Mouse (Mus musculus): ENCODE data around the gene Tmem132a. TPM values are rescaled to one million over a fixed set of nuclear protein-coding genes. Genes with fewer than 3 reads are reported as not detected.

Tmem132a gene
- polyA plus RNA-seq, 1 experiment = 4.9 TPM

GRCm38 (mm10) chr19:10821319-10821718 is 48.4 kb downstream of the Tmem132a start:
- Histone ChIP-seq H3K4me1 (ENCODE audit: control insufficient read depth, insufficient read depth, insufficient read length) (peaks cover 4% of the 10 kb centered on the region; the same call in 1 of the 2 replicates), H3K27me3 (ENCODE audit: control insufficient read depth, insufficient read depth, low read length) (no peaks in the 10 kb centered on the region), H3K27ac (ENCODE audit: insufficient read depth, low read length) (no peak overlapping the region), H3K36me3 (ENCODE audit: control insufficient read depth, insufficient read depth, low read length) (no peaks in the 10 kb centered on the region), H3K4me3 (ENCODE audit: extremely low read depth, insufficient read depth, insufficient read length) (no peak overlapping the region)
- TF ChIP-seq POLR2A (IDR thresholded peaks at IDR 0.05; ENCODE audit: low read depth, low read length) (no peak), CTCF (IDR thresholded peaks at IDR 0.05; ENCODE audit: extremely low read depth, insufficient read depth, insufficient read length, insufficient replicate concordance) (no peak)
- no peak for DNase-seq (ENCODE audit: low read depth in 1 of 2, low spot score in 2 of 2)
- 68% methylated on average over 7 of the region's 7 CpGs for WGBS

GRCm38 (mm10) chr19:10818217-10818946 is 51.4 kb downstream of the Tmem132a start:
- Histone ChIP-seq H3K27ac (ENCODE audit: insufficient read depth, low read length) (no peak overlapping the region), H3K27me3 (ENCODE audit: control insufficient read depth, insufficient read depth, low read length) (no peaks in the 10 kb centered on the region), H3K4me1 (ENCODE audit: control insufficient read depth, insufficient read depth, insufficient read length) (peaks cover 4% of the 10 kb centered on the region; the same call in 1 of the 2 replicates), H3K4me3 (ENCODE audit: extremely low read depth, insufficient read depth, insufficient read length) (no peak overlapping the region), H3K36me3 (ENCODE audit: control insufficient read depth, insufficient read depth, low read length) (no peaks in the 10 kb centered on the region)
- no peak for TF ChIP-seq POLR2A (IDR thresholded peaks at IDR 0.05; ENCODE audit: low read depth, low read length)
- TF ChIP-seq CTCF (IDR thresholded peaks at IDR 0.05; ENCODE audit: extremely low read depth, insufficient read depth, insufficient read length, insufficient replicate concordance) = no peak
- 44% methylated on average over 17 of the region's 17 CpGs for WGBS
- DNase-seq (ENCODE audit: low read depth in 1 of 2, low spot score in 2 of 2) = no peak

GRCm38 (mm10) chr19:10816462-10816861 is 53.3 kb downstream of the Tmem132a start:
- DNase-seq (ENCODE audit: low read depth in 1 of 2, low spot score in 2 of 2) = no peak
- WGBS = 43% methylated on average over 2 of the region's 2 CpGs
- no peaks in the 10 kb centered on the region for H3K36me3 ChIP-seq (ENCODE audit: control insufficient read depth, insufficient read depth, low read length)
- no peaks in the 10 kb centered on the region for H3K27me3 ChIP-seq (ENCODE audit: control insufficient read depth, insufficient read depth, low read length)
- TF ChIP-seq CTCF (IDR thresholded peaks at IDR 0.05; ENCODE audit: extremely low read depth, insufficient read depth, insufficient read length, insufficient replicate concordance) (no peak), POLR2A (IDR thresholded peaks at IDR 0.05; ENCODE audit: low read depth, low read length) (no peak)
- H3K4me3 ChIP-seq (ENCODE audit: extremely low read depth, insufficient read depth, insufficient read length) = no peak overlapping the region
- no peak overlapping the region for H3K27ac ChIP-seq (ENCODE audit: insufficient read depth, low read length)
- peaks cover 4% of the 10 kb centered on the region; the same call in 1 of the 2 replicates for H3K4me1 ChIP-seq (ENCODE audit: control insufficient read depth, insufficient read depth, insufficient read length)

- no peak overlapping the region for H3K27ac ChIP-seq (ENCODE audit: insufficient read depth, low read length)
- H3K36me3 ChIP-seq (ENCODE audit: control insufficient read depth, insufficient read depth, low read length) = no peaks in the 10 kb centered on the region
- TF ChIP-seq CTCF (IDR thresholded peaks at IDR 0.05; ENCODE audit: extremely low read depth, insufficient read depth, insufficient read length, insufficient replicate concordance) (no peak), POLR2A (IDR thresholded peaks at IDR 0.05; ENCODE audit: low read depth, low read length) (no peak)
- H3K4me3 ChIP-seq (ENCODE audit: extremely low read depth, insufficient read depth, insufficient read length) = no peak overlapping the region
- H3K4me1 ChIP-seq (ENCODE audit: control insufficient read depth, insufficient read depth, insufficient read length) = peaks cover 4% of the 10 kb centered on the region; the same call in 1 of the 2 replicates
- WGBS = 74% methylated on average over 6 of the region's 6 CpGs
- no peak for DNase-seq (ENCODE audit: low read depth in 1 of 2, low spot score in 2 of 2)
- H3K27me3 ChIP-seq (ENCODE audit: control insufficient read depth, insufficient read depth, low read length) = no peaks in the 10 kb centered on the region
These were observed 53.9 kb downstream of the Tmem132a start for GRCm38 (mm10) chr19:10815871-10816270.

- H3K4me1 ChIP-seq (ENCODE audit: control insufficient read depth, insufficient read depth, insufficient read length) = peaks cover 4% of the 10 kb centered on the region; the same call in 1 of the 2 replicates
- H3K4me3 ChIP-seq (ENCODE audit: extremely low read depth, insufficient read depth, insufficient read length) = no peak overlapping the region
- DNase-seq (ENCODE audit: low read depth in 1 of 2, low spot score in 2 of 2) = no peak
- H3K27ac ChIP-seq (ENCODE audit: insufficient read depth, low read length) = no peak overlapping the region
- TF ChIP-seq CTCF (IDR thresholded peaks at IDR 0.05; ENCODE audit: extremely low read depth, insufficient read depth, insufficient read length, insufficient replicate concordance) = no peak
- no peak for TF ChIP-seq POLR2A (IDR thresholded peaks at IDR 0.05; ENCODE audit: low read depth, low read length)
- WGBS = 79% methylated on average over 7 of the region's 7 CpGs
- no peaks in the 10 kb centered on the region for H3K27me3 ChIP-seq (ENCODE audit: control insufficient read depth, insufficient read depth, low read length)
- no peaks in the 10 kb centered on the region for H3K36me3 ChIP-seq (ENCODE audit: control insufficient read depth, insufficient read depth, low read length)
These were observed 55.8 kb downstream of the Tmem132a start for GRCm38 (mm10) chr19:10813905-10814304.

- Histone ChIP-seq H3K27ac (ENCODE audit: insufficient read depth, low read length) (peak overlapping the region; percentile 30), H3K36me3 (ENCODE audit: control insufficient read depth, insufficient read depth, low read length) (no peaks in the 10 kb centered on the region), H3K4me1 (ENCODE audit: control insufficient read depth, insufficient read depth, insufficient read length) (no peaks in the 10 kb centered on the region; the same call in 1 of the 2 replicates), H3K27me3 (ENCODE audit: control insufficient read depth, insufficient read depth, low read length) (no peaks in the 10 kb centered on the region), H3K4me3 (ENCODE audit: extremely low read depth, insufficient read depth, insufficient read length) (no peak overlapping the region)
- DNase-seq (ENCODE audit: low read depth in 1 of 2, low spot score in 2 of 2) = no peak
- TF ChIP-seq POLR2A (IDR thresholded peaks at IDR 0.05; ENCODE audit: low read depth, low read length) (no peak), CTCF (IDR thresholded peaks at IDR 0.05; ENCODE audit: extremely low read depth, insufficient read depth, insufficient read length, insufficient replicate concordance) (no peak)
- WGBS = 87% methylated on average over 5 of the region's 5 CpGs
These were observed 56.7 kb downstream of the Tmem132a start for GRCm38 (mm10) chr19:10813039-10813438.

GRCm38 (mm10) chr19:10811471-10811870 is 58.3 kb downstream of the Tmem132a start:
- 56% methylated on average over 6 of the region's 6 CpGs for WGBS
- Histone ChIP-seq H3K27me3 (ENCODE audit: control insufficient read depth, insufficient read depth, low read length) (no peaks in the 10 kb centered on the region), H3K36me3 (ENCODE audit: control insufficient read depth, insufficient read depth, low read length) (no peaks in the 10 kb centered on the region), H3K4me3 (ENCODE audit: extremely low read depth, insufficient read depth, insufficient read length) (no peak overlapping the region), H3K27ac (ENCODE audit: insufficient read depth, low read length) (no peak overlapping the region), H3K4me1 (ENCODE audit: control insufficient read depth, insufficient read depth, insufficient read length) (no peaks in the 10 kb centered on the region; the same call in 1 of the 2 replicates)
- DNase-seq (ENCODE audit: low read depth in 1 of 2, low spot score in 2 of 2) = no peak
- TF ChIP-seq POLR2A (IDR thresholded peaks at IDR 0.05; ENCODE audit: low read depth, low read length) = no peak
- no peak for TF ChIP-seq CTCF (IDR thresholded peaks at IDR 0.05; ENCODE audit: extremely low read depth, insufficient read depth, insufficient read length, insufficient replicate concordance)
